Mouse (Mus musculus) monocyte, adult 5-6 weeks (primary cell): ENCODE measurements around the gene Kdr. TPM values are rescaled to one million over a fixed set of nuclear protein-coding genes. Genes with fewer than 3 reads are reported as not detected.

Experiments
- ATAC-seq: fragments of 153-309, 156-312 bp; replicated peaks from 2 replicates; pipeline ENCODE4 v1.8.0; 2017; ENCODE audit warnings: mild to moderate bottlenecking; ENCODE audit not compliant: low TSS enrichment, insufficient number of reproducible peaks, severe bottlenecking, poor library complexity, low FRiP score
- total RNA-seq: library from RNA; stranded (forward); fragments of 200-1000, 200-491, 200-594 nt; gene quantifications from 3 replicates; pipeline ENCODE4 v1.2.3, GENCODE M21; 2017

Gene Kdr
- total RNA-seq, 1 experiment from 2014 or later, result not detected

- ATAC-seq, result no peak
Observed at GRCm38 (mm10) chr5:75969887-75970286, 8.4 kb downstream of the Kdr start.

DNA sequence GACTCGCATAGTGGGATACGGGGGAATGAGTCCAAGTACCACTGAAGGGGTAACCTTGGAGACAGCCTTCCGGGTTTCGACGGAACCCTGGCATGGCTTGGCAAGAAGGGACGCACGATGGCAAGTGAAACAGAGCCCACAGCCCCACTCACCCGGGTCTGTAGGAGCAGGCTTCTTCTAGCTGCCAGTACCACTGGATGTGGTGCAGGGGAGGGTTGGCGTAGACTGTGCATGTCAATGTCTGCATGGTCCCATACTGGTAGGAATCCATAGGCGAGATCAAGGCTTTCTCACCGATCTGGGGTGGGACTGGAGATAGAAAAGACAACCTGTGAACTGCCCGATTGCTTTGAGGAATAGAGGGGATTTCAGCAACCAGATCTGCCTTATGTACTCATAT lies 15.7 kb downstream of the Kdr start:
- no peak for ATAC-seq

- no peak for ATAC-seq
Observed at GRCm38 (mm10) chr5:75961741-75962469, 16.4 kb downstream of the Kdr start.

- ATAC-seq, result no peak
Observed at GRCm38 (mm10) chr5:75959809-75960208, 18.4 kb downstream of the Kdr start.

GRCm38 (mm10) chr5:75956526-75956925 lies 21.7 kb downstream of the Kdr start:
- no peak for ATAC-seq

DNA sequence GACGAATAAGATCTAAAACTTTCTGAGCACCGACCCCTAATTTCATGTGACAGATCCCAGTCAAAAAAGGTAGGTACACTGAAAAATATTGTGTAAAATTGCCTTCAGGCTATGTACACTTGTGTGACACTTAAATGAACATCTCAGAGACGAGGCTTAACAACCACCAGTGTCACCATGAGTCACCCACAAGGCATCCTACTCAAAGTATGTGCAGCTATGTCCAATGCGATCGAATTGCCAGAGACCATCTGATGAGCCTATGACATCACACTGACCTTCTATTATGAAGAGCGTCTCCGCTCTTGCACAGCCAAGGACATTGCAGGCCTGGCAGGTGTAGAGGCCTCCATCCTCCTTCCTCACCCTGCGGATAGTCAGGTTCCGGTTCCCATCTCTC lies 22.4 kb downstream of the Kdr start:
- no peak for ATAC-seq

DNA sequence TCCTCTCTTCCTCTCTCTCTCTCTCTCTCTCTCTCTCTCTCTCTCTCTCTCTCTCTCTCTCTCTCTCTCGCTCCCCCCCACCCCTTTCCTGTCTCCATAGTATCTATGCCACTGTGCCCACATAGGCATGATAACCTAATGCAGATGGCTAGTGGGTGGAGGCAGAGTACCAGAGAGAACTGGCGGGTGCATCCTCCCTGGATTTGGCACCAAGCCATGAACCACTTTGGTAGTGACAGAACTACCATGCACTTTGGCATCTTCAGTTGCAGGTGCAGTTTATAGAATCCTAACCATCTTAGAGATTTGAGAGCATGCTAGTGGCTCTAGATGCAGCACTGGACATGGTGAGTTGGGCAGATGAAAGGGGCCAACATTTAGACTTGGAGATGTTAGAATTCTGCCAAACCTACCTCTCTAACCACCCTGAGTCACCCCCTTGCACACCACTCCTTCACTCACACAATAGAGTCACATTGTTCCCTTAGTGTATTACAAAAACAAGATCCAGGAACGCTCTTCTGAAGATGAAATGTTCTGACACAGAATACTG lies 23.4 kb downstream of the Kdr start:
- no peak for ATAC-seq

DNA sequence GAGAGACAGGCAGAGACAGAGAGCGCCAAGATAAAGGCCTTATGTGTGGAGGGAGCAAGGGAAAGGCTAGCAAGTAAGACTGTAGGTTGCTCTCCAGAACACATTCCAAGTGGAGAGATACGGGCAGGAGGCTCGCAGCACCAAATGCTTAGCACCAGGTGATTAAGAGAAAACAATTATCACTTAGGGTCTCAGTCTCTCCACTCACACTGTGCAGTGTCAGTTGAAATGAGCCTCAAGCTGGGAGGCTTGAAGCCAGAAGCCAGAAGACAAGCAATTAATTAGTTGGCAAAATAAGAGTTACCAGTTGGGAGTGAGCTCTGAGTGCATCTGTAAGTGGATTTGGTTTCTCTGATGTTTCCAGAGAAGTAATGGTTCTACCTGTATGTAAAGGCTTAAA lies 24.0 kb downstream of the Kdr start:
- ATAC-seq, result no peak

DNA sequence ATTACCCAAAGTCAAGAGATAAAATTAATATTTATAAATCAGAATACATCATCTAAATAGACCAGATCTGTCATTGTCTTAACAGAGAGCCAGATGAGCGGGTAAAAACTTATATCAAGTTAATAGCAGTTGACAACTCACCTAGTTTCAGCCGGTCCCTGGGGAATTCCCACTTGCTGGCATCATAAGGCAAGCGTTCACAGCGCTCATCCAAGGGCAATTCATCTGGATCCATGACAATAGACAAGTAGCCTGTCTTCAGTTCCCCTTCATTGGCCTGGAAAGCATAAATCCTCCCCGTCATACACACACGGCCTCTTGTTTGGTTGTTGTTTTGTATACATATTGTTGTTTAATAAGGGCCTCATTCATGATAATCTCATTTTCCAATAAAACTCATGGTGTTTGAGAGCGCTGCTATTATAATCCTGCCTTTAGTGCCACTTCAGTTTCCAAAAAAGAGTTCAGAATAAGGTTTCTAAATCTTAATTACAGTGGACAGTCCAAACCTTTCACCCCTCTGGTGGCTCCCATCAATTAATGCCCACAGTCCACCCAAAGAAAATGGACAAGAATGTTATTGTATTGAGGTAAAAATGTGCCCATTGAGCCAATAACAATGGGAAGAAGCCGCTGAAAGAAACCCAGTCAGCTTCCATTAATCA lies 26.0 kb downstream of the Kdr start:
- no peak for ATAC-seq

DNA sequence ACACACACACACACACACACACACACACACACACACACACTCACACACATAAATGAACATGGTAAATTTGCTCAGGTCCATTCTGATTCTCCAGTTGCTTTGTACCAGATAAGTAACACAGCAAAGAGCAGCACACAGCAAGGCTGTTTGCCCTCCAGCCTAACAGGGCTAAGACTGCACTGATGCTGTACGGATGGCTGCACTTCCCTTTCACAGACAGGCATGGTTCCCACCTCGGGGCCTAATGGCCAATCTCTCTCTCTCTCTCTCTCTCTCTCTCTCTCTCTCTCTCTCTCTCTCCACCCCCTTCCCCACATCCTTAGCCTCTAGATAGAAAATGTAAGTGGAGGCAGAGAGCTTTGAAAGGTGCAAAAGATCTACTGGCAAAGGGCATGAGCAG lies 27.4 kb downstream of the Kdr start:
- ATAC-seq, result no peak

DNA sequence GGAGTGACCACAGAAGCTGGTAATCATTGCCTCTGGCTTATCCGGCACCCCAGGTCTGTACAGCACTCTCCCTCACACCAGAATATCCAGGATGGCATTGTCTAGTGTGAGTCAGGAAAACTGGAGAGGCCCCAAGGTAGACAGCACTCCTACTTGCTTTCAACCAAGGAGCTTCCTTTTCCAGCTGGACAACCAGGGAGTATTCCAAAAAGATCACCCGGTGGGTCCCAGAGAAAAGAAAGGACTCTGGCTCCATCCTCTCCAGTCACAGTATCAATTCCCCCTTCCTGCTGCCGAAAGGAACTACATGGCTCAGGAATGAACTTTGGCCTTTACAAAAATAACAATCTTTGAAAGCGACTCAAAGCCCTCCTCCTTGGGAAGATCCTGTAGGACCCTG lies 32.9 kb downstream of the Kdr start:
- ATAC-seq, result no peak

- no peak for ATAC-seq
Observed at GRCm38 (mm10) chr5:75943301-75943700, 35.0 kb downstream of the Kdr start.

DNA sequence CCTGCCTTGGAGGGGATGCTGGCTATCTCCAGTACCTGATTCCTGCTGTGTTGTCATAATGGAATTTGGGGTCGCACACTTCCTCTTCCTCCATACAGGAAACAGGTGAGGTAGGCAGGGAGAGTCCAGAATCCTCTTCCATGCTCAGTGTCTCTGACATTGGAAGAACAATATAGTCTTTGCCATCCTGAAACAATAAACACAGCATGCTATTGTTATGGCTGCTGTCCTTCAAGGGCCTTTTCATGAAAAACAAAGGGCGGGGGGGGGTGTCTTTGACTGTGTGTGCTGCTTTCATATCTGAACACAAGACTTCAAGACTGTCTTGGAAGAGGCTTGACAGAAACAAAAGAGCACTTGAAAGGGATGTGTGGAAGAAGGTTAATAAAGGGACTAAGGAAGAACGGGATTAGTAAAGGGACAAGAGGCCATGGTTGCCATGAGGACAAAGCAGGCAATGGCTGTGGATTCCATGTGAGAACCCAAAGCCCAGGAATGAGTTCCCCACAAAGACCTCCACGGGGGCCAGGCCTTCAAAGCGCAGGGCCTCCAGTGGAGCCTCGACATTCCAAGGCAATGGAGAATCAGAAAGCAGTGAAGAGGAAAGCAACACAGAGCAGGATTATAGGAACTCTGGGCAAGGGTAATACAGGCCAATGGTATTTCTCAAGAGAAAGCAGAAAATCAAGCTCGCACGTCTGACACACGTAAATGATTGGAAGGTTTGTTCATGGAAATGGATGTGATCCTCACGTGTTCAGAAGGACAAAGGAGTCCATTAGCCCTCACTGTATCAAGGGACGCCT lies 36.3 kb downstream of the Kdr start:
- ATAC-seq, result no peak

DNA sequence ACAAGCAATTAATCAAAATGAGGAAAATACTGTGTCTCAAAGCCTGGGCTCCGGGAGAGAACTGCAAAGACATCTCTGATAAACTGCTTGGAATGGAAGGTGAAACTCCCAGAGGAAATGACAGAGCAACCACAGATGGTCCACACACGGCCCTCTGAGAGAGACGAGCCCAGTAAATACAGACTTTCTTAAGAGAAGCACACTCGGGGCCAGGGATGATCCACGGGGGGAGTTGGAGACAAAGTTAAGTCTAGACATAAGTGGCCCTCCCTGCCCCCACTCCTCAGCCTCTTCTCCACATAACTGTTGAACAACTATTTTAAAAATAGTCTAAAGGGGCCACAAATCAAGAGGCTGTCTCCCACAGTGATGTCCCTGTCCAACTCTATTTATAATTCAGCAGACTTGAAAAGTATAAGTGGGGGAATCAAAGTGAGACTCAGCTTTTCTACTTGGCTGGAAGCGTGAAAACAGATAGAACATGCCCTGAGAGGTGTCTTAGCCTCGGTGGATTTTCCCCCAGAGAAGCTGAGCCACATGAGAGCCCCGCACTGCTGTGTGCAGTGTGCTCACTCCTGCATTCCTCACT lies 39.0 kb downstream of the Kdr start:
- no peak for ATAC-seq

GRCm38 (mm10) chr5:75938012-75938411 lies 40.2 kb downstream of the Kdr start:
- no peak for ATAC-seq

- no peak for ATAC-seq
Observed at GRCm38 (mm10) chr5:75936223-75936622, 42.0 kb downstream of the Kdr start.

DNA sequence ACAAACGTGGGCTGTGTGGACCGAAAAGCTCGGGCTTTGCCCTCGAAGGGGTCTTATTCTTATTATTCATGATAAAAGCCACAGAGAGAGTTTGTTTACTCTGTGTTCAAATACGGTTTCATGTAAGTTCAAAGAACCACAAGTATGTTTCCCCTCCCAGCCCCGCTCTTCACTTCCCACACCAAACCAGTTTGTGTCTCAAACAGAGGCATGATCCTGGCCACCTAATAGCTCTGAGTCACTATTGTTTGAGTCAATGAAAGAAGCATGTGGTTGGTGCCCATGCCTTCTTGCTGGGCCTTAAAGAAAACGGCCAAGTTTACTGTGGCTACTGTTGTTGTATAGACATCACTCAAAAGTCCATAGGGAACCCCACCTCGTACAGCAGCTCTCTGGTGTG lies 43.0 kb downstream of the Kdr start:
- no peak for ATAC-seq

DNA sequence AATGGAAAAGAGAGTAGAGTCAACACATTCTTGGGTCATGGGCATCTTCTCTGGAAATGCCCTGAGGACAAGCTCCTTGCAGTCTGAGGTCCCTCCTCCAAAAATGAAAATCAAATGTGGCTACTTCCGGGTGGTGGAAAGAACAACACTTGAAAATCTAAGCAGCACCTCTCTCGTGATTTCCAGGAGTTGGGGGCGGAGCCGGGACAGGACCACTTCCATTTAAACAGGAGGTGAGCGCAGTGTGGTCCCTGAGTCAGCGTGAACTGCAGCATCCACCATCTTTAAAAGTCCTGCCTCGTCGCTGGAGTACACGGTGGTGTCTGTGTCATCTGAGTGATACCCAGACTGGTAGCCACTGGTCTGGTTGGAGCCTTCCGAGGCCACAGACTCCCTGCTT lies 44.1 kb downstream of the Kdr start:
- no peak for ATAC-seq

DNA sequence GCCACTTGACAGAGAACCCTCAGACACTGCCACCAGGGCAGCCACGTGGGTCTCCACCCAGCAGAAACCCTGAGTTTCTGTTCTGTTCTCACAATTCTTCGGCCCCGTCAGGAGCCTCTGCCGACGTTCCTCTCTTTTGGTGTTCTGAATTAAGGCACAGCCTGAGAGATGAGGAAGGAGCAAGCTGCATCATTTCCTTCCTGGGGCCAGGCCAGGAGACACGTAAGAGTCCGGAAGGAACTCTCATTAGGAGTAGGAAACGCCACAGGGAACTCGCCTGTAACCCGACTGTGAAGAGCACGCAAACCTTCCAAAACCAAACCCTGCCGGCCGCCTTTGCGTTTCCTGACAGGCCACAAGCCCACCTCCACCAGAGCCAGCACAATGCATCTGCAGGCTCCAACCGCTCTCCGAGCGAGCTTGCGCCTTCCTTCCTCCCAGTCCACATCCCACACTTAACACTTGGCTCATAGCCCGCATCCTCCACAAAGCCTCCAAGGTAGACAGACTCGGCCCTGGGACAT lies 44.7 kb downstream of the Kdr start:
- ATAC-seq, result peak; percentile 81
